Mouse (Mus musculus): ENCODE data around the gene Cryga.
A peak's percentile ranks its signal among the peaks of the same experiment; 100 is the strongest.

Cryga gene

GRCm38 (mm10) chr1:65103273-65103672, at the start of gene Cryga:
Gene Cryga, minus strand, starts transcription at chr1:65103373.
- DNase-seq (ENCODE audit: inconsistent age in 2 of 2, low spot score in 1 of 2): no peak

- no peak for DNase-seq (ENCODE audit: inconsistent age in 2 of 2, low spot score in 1 of 2)
Observed at GRCm38 (mm10) chr1:65147971-65148370, 44.8 kb upstream of the Cryga start.

- no peak for DNase-seq (ENCODE audit: inconsistent age in 2 of 2, low spot score in 1 of 2)
Observed at GRCm38 (mm10) chr1:65147326-65147725, 44.2 kb upstream of the Cryga start.

- DNase-seq (ENCODE audit: inconsistent age in 2 of 2, low spot score in 1 of 2): no peak
Observed at GRCm38 (mm10) chr1:65146601-65147000, 43.4 kb upstream of the Cryga start.

GRCm38 (mm10) chr1:65144783-65145182, 41.6 kb upstream of the Cryga start:
- DNase-seq (ENCODE audit: inconsistent age in 2 of 2, low spot score in 1 of 2): no peak

GRCm38 (mm10) chr1:65137560-65137959, 34.4 kb upstream of the Cryga start:
- DNase-seq (ENCODE audit: inconsistent age in 2 of 2, low spot score in 1 of 2): no peak

GRCm38 (mm10) chr1:65132833-65133232, 29.7 kb upstream of the Cryga start:
- no peak for DNase-seq (ENCODE audit: inconsistent age in 2 of 2, low spot score in 1 of 2)

- no peak for DNase-seq (ENCODE audit: inconsistent age in 2 of 2, low spot score in 1 of 2)
Observed at GRCm38 (mm10) chr1:65131671-65132070, 28.5 kb upstream of the Cryga start.

GRCm38 (mm10) chr1:65130226-65130625, 27.1 kb upstream of the Cryga start:
- no peak for DNase-seq (ENCODE audit: inconsistent age in 2 of 2, low spot score in 1 of 2)

- DNase-seq (ENCODE audit: inconsistent age in 2 of 2, low spot score in 1 of 2): no peak
Observed at GRCm38 (mm10) chr1:65129634-65130180, 26.5 kb upstream of the Cryga start.

GRCm38 (mm10) chr1:65122574-65123372, 19.6 kb upstream of the Cryga start, which contains the start of gene D630023F18Rik:
Gene D630023F18Rik, minus strand, starts transcription at chr1:65123214.
- DNase-seq (ENCODE audit: inconsistent age in 2 of 2, low spot score in 1 of 2): no peak

- DNase-seq (ENCODE audit: inconsistent age in 2 of 2, low spot score in 1 of 2): no peak
Observed at GRCm38 (mm10) chr1:65119438-65119837, 16.3 kb upstream of the Cryga start, which contains the start of gene Gm28845. Gene Gm28845, minus strand, starts transcription at chr1:65119558.

- no peak for DNase-seq (ENCODE audit: inconsistent age in 2 of 2, low spot score in 1 of 2)
Observed at GRCm38 (mm10) chr1:65118150-65118913, 15.2 kb upstream of the Cryga start.

GRCm38 (mm10) chr1:65113536-65114172, 10.5 kb upstream of the Cryga start:
- peak; percentile 26 to 79 for DNase-seq (ENCODE audit: inconsistent age in 2 of 2, low spot score in 1 of 2)

GRCm38 (mm10) chr1:65112807-65113196, 9.6 kb upstream of the Cryga start:
- peak; percentile 50 to 77 for DNase-seq (ENCODE audit: inconsistent age in 2 of 2, low spot score in 1 of 2)

- DNase-seq (ENCODE audit: inconsistent age in 2 of 2, low spot score in 1 of 2): peak; percentile 71 to 92
Observed at GRCm38 (mm10) chr1:65112031-65112806, 9.0 kb upstream of the Cryga start.

GRCm38 (mm10) chr1:65109756-65110435, 6.7 kb upstream of the Cryga start:
- no peak for DNase-seq (ENCODE audit: inconsistent age in 2 of 2, low spot score in 1 of 2)

- DNase-seq (ENCODE audit: inconsistent age in 2 of 2, low spot score in 1 of 2): no peak
Observed at GRCm38 (mm10) chr1:65109196-65109595, 6.0 kb upstream of the Cryga start.

- DNase-seq (ENCODE audit: inconsistent age in 2 of 2, low spot score in 1 of 2): peak in 1 of 2 experiments; percentile 18
Observed at GRCm38 (mm10) chr1:65107654-65108279, 4.6 kb upstream of the Cryga start.
